Mouse (Mus musculus) mature B cell (primary cell): ENCODE results near the gene Slc46a1.

ENCODE experiments used
- in situ Hi-C: fragments of 300-500 bp; cut with MboI; formaldehyde crosslinking; loops from 2 replicates; pipeline ENCODE4 v1.14.3; 2019

Gene Slc46a1

DNA sequence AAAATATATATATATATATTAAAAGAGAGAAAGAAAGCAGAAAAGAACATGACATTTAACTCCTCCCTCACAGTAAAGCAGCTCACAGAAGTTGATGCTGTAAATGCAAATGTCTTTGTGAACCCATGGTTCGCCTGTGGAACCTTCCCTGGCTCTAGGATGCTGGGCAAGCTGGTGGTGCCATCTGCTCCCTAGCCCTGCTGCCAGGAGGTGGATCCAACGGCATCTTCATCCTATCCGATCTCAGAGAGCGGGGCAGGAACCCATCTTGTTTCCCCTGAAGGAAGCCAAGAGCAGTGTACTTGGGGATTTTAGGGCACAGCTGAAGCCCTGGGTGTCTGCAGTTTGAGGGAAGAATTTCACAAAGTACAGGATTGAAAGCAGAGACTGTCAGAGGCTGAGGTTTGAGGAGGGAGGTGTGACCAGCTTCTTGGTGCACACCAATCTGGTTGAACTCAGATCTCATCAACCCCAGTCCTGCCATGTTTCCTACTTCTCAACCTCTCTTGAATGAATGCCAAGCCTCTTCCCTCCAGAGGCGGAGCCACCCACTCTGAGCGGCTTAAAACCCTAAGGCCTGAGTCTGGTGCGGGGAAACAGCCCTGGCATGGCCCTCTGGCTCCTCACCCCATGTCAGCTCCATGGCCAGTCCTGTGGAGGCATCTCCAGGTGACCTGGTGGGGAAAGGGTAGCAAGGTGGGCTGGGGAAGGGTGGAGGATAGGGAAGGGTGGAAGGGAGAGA is 37.6 kb downstream of the Slc46a1 start, which contains the start of gene Sebox:
Sebox (plus strand) TSS at position 539 of the 742 bp plus-strand sequence.
- in situ Hi-C loops: no loop called here

DNA sequence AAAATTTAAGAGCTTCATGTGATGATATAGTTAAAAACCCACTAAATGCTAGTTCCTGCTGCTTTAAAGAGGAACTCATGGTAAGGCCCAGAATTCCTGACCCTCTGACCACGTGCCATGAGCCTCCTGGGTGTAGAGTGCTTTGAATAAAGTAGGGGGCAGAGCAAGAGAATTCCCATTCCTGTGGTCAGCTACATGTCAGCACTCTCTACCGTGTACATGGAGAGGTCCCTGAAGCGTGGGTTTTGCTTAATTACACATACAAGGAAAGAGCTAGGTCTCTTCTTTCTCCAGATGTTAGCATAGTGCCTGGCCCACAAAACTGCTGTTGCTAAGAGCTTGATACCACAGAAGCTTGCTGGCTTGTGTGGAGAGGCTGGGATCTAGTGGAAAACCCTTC is 39.9 kb downstream of the Slc46a1 start:
- in situ Hi-C loops: no loop called here

DNA sequence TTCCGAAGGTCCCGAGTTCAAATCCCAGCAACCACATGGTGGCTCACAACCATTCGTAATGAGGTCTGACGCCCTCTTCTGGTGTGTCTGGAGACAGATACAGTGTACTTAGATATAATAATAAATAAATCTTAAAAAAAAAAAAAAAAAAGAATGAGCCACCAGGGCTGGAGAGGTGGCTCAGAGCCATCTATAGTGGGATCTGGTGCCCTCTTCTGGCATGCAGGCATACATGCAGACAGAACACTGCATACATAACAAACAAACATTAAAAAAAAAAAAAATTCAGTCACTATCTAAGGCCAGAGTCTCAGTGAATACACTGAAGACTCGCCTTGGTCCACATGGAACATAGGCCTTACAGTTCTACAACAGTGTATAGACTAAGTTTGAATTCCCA is 43.7 kb downstream of the Slc46a1 start:
- in situ Hi-C loops: no loop called here

DNA sequence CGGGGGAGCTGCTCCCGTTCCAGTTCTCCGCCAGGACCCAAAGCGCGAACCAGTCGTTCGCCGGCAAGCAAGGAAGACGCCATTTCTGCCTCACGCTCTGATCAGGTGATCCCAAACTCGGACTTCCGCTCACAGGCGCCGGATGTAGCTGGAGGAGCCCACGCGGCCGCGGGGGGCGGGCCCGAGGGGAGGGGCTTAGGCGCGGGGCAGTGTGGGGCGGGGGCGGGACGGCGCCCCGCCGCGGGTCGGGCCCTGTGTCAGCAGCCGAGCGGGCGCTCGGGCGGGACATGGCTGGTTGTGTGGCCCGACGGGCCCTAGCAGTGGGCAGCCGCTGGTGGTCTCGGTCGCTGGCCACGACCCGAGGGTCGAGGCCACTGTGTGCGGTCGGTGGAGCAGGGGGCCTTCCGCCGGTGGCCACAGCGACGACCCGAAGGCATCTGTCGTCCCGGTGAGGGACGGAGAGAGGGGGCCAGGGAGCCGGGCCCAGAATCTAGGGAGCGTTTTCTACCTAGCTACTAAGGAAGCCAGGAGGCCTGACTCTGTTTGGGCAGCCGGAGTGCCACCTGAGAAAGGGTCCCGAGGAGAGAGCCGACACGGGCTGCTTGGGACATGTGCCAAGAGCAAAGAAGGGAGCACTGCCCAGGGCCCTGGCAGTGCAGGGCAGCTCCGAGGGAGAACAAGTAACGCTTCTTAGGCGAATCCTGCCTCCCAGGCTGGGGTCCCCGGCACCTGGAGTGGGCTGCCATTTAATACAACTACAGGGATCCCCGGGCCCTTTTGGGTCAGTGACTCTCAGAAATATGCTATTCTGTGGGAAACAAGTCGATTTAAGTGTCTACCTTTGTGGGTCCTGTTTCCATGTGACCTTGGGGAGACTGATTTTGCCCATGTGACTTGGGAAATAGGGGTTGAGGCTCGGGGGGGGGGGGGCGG is 46.8 kb downstream of the Slc46a1 start, which contains the start of the genes Tmem199 and Poldip2:
Tmem199 (minus strand) TSS at position 148 of the 933 bp plus-strand sequence.
Poldip2 (plus strand) TSS at position 169 of the 933 bp plus-strand sequence.
- in situ Hi-C loops: no loop called here

DNA sequence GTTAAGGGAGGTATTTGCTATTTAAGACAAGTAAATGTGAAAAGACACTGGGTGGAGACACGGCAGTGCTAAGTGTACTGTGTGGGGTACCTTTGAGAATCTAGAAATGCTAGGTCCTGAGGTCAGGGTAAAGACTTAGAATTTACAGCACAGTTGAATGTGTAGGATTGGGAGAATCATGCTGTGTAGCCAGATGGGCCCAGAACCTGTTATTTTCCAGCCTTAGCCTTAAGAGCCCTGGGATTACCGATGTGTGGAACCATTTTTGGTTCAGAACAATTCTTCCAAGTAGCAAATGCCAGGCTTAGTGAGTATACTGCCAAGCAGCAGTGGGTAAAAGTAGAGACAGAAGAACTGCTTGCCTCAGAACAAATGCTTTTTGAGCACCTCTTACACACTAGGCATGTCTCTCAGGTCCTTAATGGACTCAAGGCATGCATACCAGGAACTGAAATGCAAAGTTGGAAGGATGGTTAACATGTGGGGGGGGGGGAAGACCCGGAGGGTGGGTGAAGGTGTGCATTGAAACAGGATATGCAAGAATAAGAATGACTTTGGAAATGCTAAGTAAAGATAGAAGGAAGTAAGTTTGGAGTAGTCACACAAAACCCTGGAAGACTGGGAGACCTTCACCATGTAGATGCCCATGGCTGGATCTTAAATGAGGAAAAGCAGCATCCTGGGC is 47.8 kb downstream of the Slc46a1 start:
- in situ Hi-C loops: no loop called here

DNA sequence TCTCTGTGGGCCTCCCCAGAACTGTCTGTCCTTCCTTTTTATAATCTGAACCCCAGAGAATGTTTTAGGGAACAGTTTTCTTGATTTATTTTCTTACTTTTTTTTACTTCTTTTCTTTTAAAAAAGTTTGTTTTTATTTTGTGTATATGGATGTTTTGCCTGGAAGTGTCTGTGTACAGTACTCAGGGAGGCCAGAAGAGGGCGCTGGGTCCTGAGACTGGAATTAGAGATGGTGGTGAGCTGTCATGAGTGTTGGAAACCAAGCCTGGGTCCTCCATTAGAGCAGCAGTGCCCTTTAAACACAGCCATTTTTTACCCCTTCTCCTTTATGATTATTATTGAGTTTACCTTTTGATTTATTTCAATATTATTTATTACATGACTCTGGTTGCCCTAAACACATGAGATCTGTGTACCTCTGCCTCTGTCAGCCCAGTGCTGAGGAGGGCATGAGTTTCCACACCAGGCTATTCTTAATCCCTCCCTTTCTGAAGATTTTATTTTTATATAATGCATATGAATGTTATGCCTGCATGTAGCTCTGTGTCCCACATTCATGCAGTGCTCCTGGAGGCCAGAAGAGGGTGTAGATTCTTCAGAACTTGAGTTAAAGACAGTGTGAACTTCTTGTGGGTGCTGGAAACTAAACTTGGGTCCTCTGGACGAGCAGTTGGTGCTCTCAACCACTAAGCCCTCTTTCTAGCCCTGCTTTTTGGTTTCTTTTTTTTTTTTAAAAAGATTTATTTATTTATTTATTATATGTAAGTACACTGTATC is 50.2 kb downstream of the Slc46a1 start:
- in situ Hi-C loops: no loop called here

DNA sequence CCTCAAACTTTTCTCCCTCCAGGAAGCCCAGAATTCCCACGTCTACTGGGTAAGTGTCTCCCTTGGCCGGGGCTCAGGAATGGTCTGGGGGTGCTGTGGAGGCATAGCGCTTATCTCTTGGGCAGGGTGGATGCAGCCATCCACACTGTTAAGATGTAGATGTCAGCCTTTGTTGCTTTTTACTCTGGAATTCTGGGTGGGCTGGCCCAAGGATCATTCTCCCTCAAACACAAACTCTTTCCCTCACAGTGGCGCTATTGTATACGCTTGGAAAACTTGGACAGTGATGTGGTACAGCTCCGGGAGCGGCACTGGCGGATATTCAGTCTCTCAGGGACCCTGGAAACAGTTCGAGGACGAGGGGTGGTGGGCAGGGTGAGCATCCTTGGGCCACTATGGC is 53.4 kb downstream of the Slc46a1 start:
- in situ Hi-C loops: no loop called here
